Mouse (Mus musculus): Measurements from ENCODE around the gene Vmn1r236. TPM values are rescaled to one million over a fixed set of nuclear protein-coding genes. Genes with fewer than 3 reads are reported as not detected.

Vmn1r236 gene
- not detected in 2 replicates for polyA plus RNA-seq (2016; fragmentation: Nextera tagmentation; extraction: Ambion mirVana)

DNA sequence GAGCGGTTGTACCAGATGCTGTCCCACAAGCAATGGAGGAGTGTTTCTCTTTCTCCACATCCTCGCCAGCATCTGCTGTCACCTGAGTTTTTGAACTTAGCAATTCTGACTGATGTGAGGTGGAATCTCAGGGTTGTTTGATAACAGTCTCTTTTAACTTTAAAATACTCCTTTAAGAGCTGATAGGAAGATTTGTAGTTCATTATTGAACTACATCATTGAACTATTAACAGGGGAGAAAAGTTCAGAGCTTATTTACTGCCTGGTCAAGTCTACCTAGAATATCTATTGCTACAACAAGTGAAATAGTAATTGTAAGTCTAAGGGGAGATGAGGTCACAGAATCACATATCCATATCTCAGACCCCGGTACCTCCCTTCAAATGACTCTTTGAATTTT lies at the start of gene Vmn1r236:
Vmn1r236 (plus strand) TSS at position 301 of the 400 bp plus-strand sequence.
- Histone ChIP-seq H3K4me3 (no peak within 1 kb of the TSS), H3K36me3 (no peaks in the 10 kb centered on the region), H3K9me3 (replicated peaks) (no peaks in the 10 kb centered on the region), H3K27ac (no peak within 1 kb of the TSS), H3K4me1 (no peaks in the 10 kb centered on the region), H3K27me3 (ENCODE audit: low read depth, poor library complexity, severe bottlenecking) (no peaks in the 10 kb centered on the region)
- WGBS, result 86% methylated on average over 3 of the region's 3 CpGs
- no peak for DNase-seq (ENCODE audit: low spot score)

- Histone ChIP-seq H3K27me3 (ENCODE audit: low read depth, poor library complexity, severe bottlenecking) (no peaks in the 10 kb centered on the region), H3K4me1 (no peaks in the 10 kb centered on the region), H3K27ac (no peak within 1 kb of the TSS), H3K36me3 (no peaks in the 10 kb centered on the region), H3K9me3 (replicated peaks) (no peaks in the 10 kb centered on the region), H3K4me3 (no peak within 1 kb of the TSS)
- no peak for DNase-seq (ENCODE audit: low spot score)
Measured at GRCm38 (mm10) chr17:21256111-21256510, 26.6 kb upstream of the Vmn1r236 start, which contains the start of gene Vmn1r235. Vmn1r235 (plus strand) TSS chr17:21256411.

- 12% methylated on average over 4 of the region's 4 CpGs for WGBS
- no peaks in the 10 kb centered on the region for H3K36me3 ChIP-seq
- H3K27me3 ChIP-seq (ENCODE audit: low read depth, poor library complexity, severe bottlenecking), result no peaks in the 10 kb centered on the region
- no peak overlapping the region for H3K27ac ChIP-seq
- no peak overlapping the region for H3K4me3 ChIP-seq
- H3K9me3 ChIP-seq (replicated peaks), result no peaks in the 10 kb centered on the region
- no peaks in the 10 kb centered on the region for H3K4me1 ChIP-seq
- peak; percentile 31 for DNase-seq (ENCODE audit: low spot score)
Measured at GRCm38 (mm10) chr17:21272103-21272502, 10.6 kb upstream of the Vmn1r236 start.

DNA sequence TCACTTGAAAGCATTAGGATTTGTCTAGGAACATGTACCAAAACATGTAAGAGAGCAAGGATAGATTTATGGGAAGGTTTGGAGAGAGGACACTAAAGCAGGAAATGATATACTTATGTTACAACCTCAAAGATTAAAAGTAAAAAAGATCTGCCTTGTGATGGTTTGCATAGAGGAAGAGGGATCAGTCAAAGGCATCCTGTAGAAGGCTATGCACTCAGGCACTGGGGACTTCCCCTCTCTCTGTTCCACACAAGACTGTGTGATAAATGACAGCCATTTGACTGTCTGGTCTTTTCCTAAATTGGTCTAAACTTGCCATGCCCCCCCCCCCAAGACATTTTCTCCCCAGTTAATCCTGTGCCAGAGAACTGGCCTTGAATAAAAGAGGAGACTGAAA lies 1.7 kb downstream of the Vmn1r236 start:
- no peak for DNase-seq (ENCODE audit: low spot score)
- Histone ChIP-seq H3K27me3 (ENCODE audit: low read depth, poor library complexity, severe bottlenecking) (no peaks in the 10 kb centered on the region), H3K36me3 (no peaks in the 10 kb centered on the region), H3K9me3 (replicated peaks) (no peaks in the 10 kb centered on the region), H3K4me1 (no peaks in the 10 kb centered on the region), H3K4me3 (no peak overlapping the region), H3K27ac (no peak overlapping the region)

DNA sequence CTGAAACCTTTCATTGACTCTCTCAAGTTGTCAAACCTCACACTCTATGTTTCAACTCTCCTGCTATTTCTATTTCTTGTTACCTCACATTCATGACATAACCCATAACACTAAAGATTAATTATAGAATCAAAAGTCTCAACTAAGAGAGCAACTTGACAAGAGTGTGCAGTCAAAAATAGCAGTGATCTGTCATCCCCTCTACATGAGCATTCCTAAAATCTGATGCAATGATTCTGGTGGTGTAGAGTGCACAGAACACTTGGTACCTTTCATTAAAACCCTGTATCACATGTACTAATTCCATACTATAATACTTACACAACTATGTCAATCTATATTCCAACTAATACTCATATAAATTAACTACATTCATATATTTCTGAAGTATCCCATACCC lies 7.0 kb downstream of the Vmn1r236 start:
- no peak overlapping the region for H3K4me3 ChIP-seq
- no peak overlapping the region for H3K27ac ChIP-seq
- H3K36me3 ChIP-seq, result no peaks in the 10 kb centered on the region
- no peak for DNase-seq (ENCODE audit: low spot score)
- no peaks in the 10 kb centered on the region for H3K4me1 ChIP-seq
- no peaks in the 10 kb centered on the region for H3K27me3 ChIP-seq (ENCODE audit: low read depth, poor library complexity, severe bottlenecking)
- no peaks in the 10 kb centered on the region for H3K9me3 ChIP-seq (replicated peaks)

DNA sequence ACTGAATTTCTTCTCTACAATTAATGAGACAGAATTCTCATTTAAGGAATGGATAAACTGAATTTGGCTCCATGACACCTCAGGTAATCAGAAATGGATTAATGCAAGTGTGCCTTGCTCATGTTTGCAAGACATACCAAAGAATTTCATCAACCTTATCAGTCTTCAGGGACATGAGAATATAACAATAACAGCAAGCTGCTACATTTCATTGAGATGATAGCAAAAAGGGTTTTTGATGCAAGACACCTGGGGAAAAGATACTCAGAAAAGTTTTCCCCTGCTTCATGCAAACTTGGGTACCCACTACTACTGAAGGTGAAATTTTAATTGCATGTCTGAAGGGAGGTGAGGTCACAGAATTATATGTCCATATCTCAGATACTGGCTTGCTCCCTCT lies 28.8 kb downstream of the Vmn1r236 start, which contains the start of gene Vmn1r237:
Vmn1r237 (plus strand) TSS at position 301 of the 400 bp plus-strand sequence.
- Histone ChIP-seq H3K4me3 (no peak within 1 kb of the TSS), H3K36me3 (no peaks in the 10 kb centered on the region)

More for the DNA sequence above, 28.8 kb downstream of the Vmn1r236 start, which contains the start of gene Vmn1r237:
- Histone ChIP-seq H3K4me1 (no peaks in the 10 kb centered on the region), H3K27ac (no peak within 1 kb of the TSS), H3K9me3 (replicated peaks) (no peaks in the 10 kb centered on the region), H3K27me3 (ENCODE audit: low read depth, poor library complexity, severe bottlenecking) (no peaks in the 10 kb centered on the region)
- DNase-seq (ENCODE audit: low spot score), result no peak

Small RNA genes lying within 50 kb of the gene (microRNA-seq; reads per million reads assigned to microRNA genes)
- not detected for gene Gm26384

Other genes starting within 250 kb of the Vmn1r236 start
- gene Vmn1r234, start 56.9 kb upstream of the Vmn1r236 start, polyA plus RNA-seq (2016; fragmentation: Nextera tagmentation; extraction: Ambion mirVana), result not detected in 2 replicates
- gene Vmn1r235, start 26.5 kb upstream of the Vmn1r236 start, polyA plus RNA-seq (2016; fragmentation: Nextera tagmentation; extraction: Ambion mirVana), result not detected in 2 replicates
- gene Vmn1r237, start 28.9 kb downstream of the Vmn1r236 start, polyA plus RNA-seq (2016; fragmentation: Nextera tagmentation; extraction: Ambion mirVana), result not detected in 2 replicates
- 1.7 and 2.0 TPM in 2 replicates for gene Zfp677, start 100.8 kb downstream of the Vmn1r236 start, polyA plus RNA-seq (2016; fragmentation: Nextera tagmentation; extraction: Ambion mirVana)
- 2.7 and 3.4 TPM in 2 replicates for gene Zfp54, start 140.3 kb downstream of the Vmn1r236 start, polyA plus RNA-seq (2016; fragmentation: Nextera tagmentation; extraction: Ambion mirVana)
- gene Zfp51, start 167.4 kb downstream of the Vmn1r236 start, polyA plus RNA-seq (2016; fragmentation: Nextera tagmentation; extraction: Ambion mirVana), result 12.7 and 15.6 TPM in 2 replicates
- 7.2 and 9.2 TPM in 2 replicates for gene Zfp53, start 206.1 kb downstream of the Vmn1r236 start, polyA plus RNA-seq (2016; fragmentation: Nextera tagmentation; extraction: Ambion mirVana)